Mouse (Mus musculus): ENCODE measurements around the gene Nars2.

The Nars2 gene

GRCm38 (mm10) chr7:96959168-96959567 is 7.9 kb downstream of the Nars2 start:
- in situ Hi-C loops (cut with MboI; ENCODE audit: unreplicated experiment in 2 of 2) = loop anchor here (25.0 kb wide), 3 partner anchors 728 to 1153 kb away; partner anchors contain the start of genes Clns1a (in 1 of the 2) and Myo7a (in 1 of the 2)

GRCm38 (mm10) chr7:96967188-96967587 is 15.9 kb downstream of the Nars2 start:
- in situ Hi-C loops (cut with MboI; ENCODE audit: unreplicated experiment in 2 of 2) = loop anchor here (10.0 to 25.0 kb wide), 4 partner anchors 718 to 1145 kb away; partner anchors contain the start of genes Clns1a (in 1 of the 2) and Myo7a (in 1 of the 2)

GRCm38 (mm10) chr7:96970359-96970758 is 19.1 kb downstream of the Nars2 start:
- in situ Hi-C loops (cut with MboI; ENCODE audit: unreplicated experiment in 2 of 2) = loop anchor here (5.0 to 25.0 kb wide), 7 partner anchors 112 to 1142 kb away; partner anchors contain the start of genes Gab2 (in 2 of the 2), Clns1a (in 1 of the 2) and Myo7a (in 1 of the 2)

- in situ Hi-C loops (cut with MboI; ENCODE audit: unreplicated experiment in 2 of 2) = loop anchor here (5.0 to 25.0 kb wide), 7 partner anchors 111 to 1141 kb away; partner anchors contain the start of genes Gab2 (in 2 of the 2), Clns1a (in 1 of the 2) and Myo7a (in 1 of the 2)
Observed at GRCm38 (mm10) chr7:96971027-96971996, 20.0 kb downstream of the Nars2 start.

GRCm38 (mm10) chr7:96972138-96972904 is 21.0 kb downstream of the Nars2 start:
- in situ Hi-C loops (cut with MboI; ENCODE audit: unreplicated experiment in 2 of 2) = loop anchor here (5.0 to 25.0 kb wide), 7 partner anchors 110 to 1140 kb away; partner anchors contain the start of genes Gab2 (in 2 of the 2), Clns1a (in 1 of the 2) and Myo7a (in 1 of the 2)

- in situ Hi-C loops (cut with MboI; ENCODE audit: unreplicated experiment in 2 of 2) = no loop called here
Observed at GRCm38 (mm10) chr7:96975914-96976313, 24.6 kb downstream of the Nars2 start.

GRCm38 (mm10) chr7:96977209-96977608 is 25.9 kb downstream of the Nars2 start:
- in situ Hi-C loops (cut with MboI; ENCODE audit: unreplicated experiment in 2 of 2) = no loop called here

- in situ Hi-C loops (cut with MboI; ENCODE audit: unreplicated experiment in 2 of 2) = no loop called here
Observed at GRCm38 (mm10) chr7:96981366-96981765, 30.1 kb downstream of the Nars2 start.

GRCm38 (mm10) chr7:96983660-96984347 is 32.5 kb downstream of the Nars2 start:
- in situ Hi-C loops (cut with MboI; ENCODE audit: unreplicated experiment in 2 of 2) = no loop called here

- in situ Hi-C loops (cut with MboI; ENCODE audit: unreplicated experiment in 2 of 2) = no loop called here
Observed at GRCm38 (mm10) chr7:96985798-96986197, 34.5 kb downstream of the Nars2 start.

- in situ Hi-C loops (cut with MboI; ENCODE audit: unreplicated experiment in 2 of 2) = no loop called here
Observed at GRCm38 (mm10) chr7:96986795-96987445, 35.6 kb downstream of the Nars2 start.

- in situ Hi-C loops (cut with MboI; ENCODE audit: unreplicated experiment in 2 of 2) = no loop called here
Observed at GRCm38 (mm10) chr7:96987676-96988075, 36.4 kb downstream of the Nars2 start.

- in situ Hi-C loops (cut with MboI; ENCODE audit: unreplicated experiment in 2 of 2) = no loop called here
Observed at GRCm38 (mm10) chr7:97012956-97013355, 61.7 kb downstream of the Nars2 start.

GRCm38 (mm10) chr7:97018005-97018404 is 66.7 kb downstream of the Nars2 start:
- in situ Hi-C loops (cut with MboI; ENCODE audit: unreplicated experiment in 2 of 2) = no loop called here

- in situ Hi-C loops (cut with MboI; ENCODE audit: unreplicated experiment in 2 of 2) = no loop called here
Observed at GRCm38 (mm10) chr7:97018418-97018817, 67.1 kb downstream of the Nars2 start.

- in situ Hi-C loops (cut with MboI; ENCODE audit: unreplicated experiment in 2 of 2) = no loop called here
Observed at GRCm38 (mm10) chr7:97019303-97019702, 68.0 kb downstream of the Nars2 start.

GRCm38 (mm10) chr7:97026772-97027358 is 75.6 kb downstream of the Nars2 start:
- in situ Hi-C loops (cut with MboI; ENCODE audit: unreplicated experiment in 2 of 2) = no loop called here

GRCm38 (mm10) chr7:97029151-97029550 is 77.8 kb downstream of the Nars2 start:
- in situ Hi-C loops (cut with MboI; ENCODE audit: unreplicated experiment in 2 of 2) = no loop called here

GRCm38 (mm10) chr7:97032412-97032811 is 81.1 kb downstream of the Nars2 start:
- in situ Hi-C loops (cut with MboI; ENCODE audit: unreplicated experiment in 2 of 2) = no loop called here
